Mouse (Mus musculus): ENCODE measurements around the gene 4930404N11Rik.

- TF ChIP-seq CTCF (IDR thresholded peaks at IDR 0.05; ENCODE audit: low read depth), result no peak
- TF ChIP-seq EP300 (IDR thresholded peaks at IDR 0.05; ENCODE audit: low read depth), result no peak
Observed at GRCm38 (mm10) chr10:81379183-81379553, 13.6 kb upstream of the 4930404N11Rik start.
